Mouse (Mus musculus) stomach, postnatal 0 days (tissue): ENCODE data around the gene Ptpn1.

ENCODE experiments used
- CTCF ChIP-seq: IDR thresholded peaks from 2 replicates; pipeline ENCODE4 v1.5.1; 2016; ENCODE audit warnings: antibody characterized with exemption, low read depth, mild to moderate bottlenecking, moderate library complexity
- EP300 ChIP-seq: optimal IDR thresholded peaks from 2 replicates; pipeline ENCODE3; 2016; ENCODE audit warnings: antibody characterized with exemption

GRCm38 (mm10) chr2:168019201-168019715 lies 87.4 kb downstream of the Ptpn1 start:
- TF ChIP-seq EP300 = no peak
- peak; percentile 16; the same call in 1 of the 2 replicates for TF ChIP-seq CTCF
